Mouse (Mus musculus): ENCODE results near the gene Rars2. TPM values are rescaled to one million over a fixed set of nuclear protein-coding genes. Genes with fewer than 3 reads are reported as not detected.
"Not testable (repeated sequence)": the region's sequence is repeated elsewhere in the genome, so short reads cannot be mapped to it uniquely, and the experiment has no call there.

The Rars2 gene
- polyA plus RNA-seq (2015; fragmentation: Nextera tagmentation; extraction: Ambion mirVana): 27.4 and 31.1 TPM in 2 replicates

DNA sequence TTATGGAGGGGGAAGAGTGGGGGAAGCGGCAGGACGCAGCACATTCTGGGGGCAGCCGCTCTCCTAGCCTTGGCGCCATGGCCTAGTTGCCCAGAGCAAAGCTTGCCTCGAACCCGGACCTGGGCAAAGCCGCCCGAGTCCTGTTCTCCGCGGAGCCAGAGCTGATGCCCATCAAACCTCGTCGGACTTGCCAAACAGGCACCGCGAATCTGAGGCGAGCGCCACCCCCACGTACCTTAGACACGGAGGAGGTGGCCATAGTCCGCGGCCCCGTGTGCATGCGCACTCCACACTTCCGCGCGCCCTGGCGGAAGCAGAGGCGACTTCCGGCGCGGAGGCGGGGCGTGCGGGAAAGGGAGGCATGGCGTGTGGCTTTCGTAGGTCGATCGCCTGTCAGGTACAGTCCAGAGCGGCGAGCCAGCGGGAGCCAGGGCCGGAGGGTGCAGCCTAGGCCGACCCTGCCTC, at the start of gene Rars2, which contains the start of gene Orc3:
Gene Rars2, plus strand, starts transcription at position 328 of the 465 bp plus-strand sequence.
Gene Orc3, minus strand, starts transcription at position 315 of the 465 bp plus-strand sequence.
- peak within 1 kb of the TSS; percentile 58 for H3K27ac ChIP-seq (ENCODE audit: low read depth, low read length)
- peak; percentile 52 for TF ChIP-seq CTCF (IDR thresholded peaks at IDR 0.05; ENCODE audit: low read depth)
- H3K36me3 ChIP-seq (ENCODE audit: control insufficient read depth, insufficient read depth): peaks cover 2% of the 10 kb centered on the region; the same call in 1 of the 2 replicates
- H3K4me2 ChIP-seq (replicated peaks; ENCODE audit: low read depth): peak within 1 kb of the TSS; percentile 79
- peak within 1 kb of the TSS; percentile 64 for H3K9ac ChIP-seq (ENCODE audit: low read depth, low read length)
- no peaks in the 10 kb centered on the region for H3K9me3 ChIP-seq (ENCODE audit: control insufficient read depth)
- H3K4me3 ChIP-seq (ENCODE audit: low read depth, low read length): peak within 1 kb of the TSS; percentile 72
- under 1% methylated on average over 42 of the region's 42 CpGs for WGBS
- no peaks in the 10 kb centered on the region for H3K27me3 ChIP-seq (replicated peaks; ENCODE audit: control insufficient read depth, insufficient read depth, low read length)
- H3K4me1 ChIP-seq (replicated peaks; ENCODE audit: control insufficient read depth, insufficient read depth, low read length): peaks cover 7% of the 10 kb centered on the region
- peak; percentile 99 for ATAC-seq

GRCm38 (mm10) chr4:34566226-34566625, 48.5 kb upstream of the Rars2 start:
- Histone ChIP-seq H3K4me1 (replicated peaks; ENCODE audit: control insufficient read depth, insufficient read depth, low read length) (no peaks in the 10 kb centered on the region), H3K9me3 (ENCODE audit: control insufficient read depth) (no peaks in the 10 kb centered on the region), H3K27ac (ENCODE audit: low read depth, low read length) (no peak overlapping the region), H3K27me3 (replicated peaks; ENCODE audit: control insufficient read depth, insufficient read depth, low read length) (no peaks in the 10 kb centered on the region), H3K4me3 (ENCODE audit: low read depth, low read length) (no peak overlapping the region), H3K4me2 (replicated peaks; ENCODE audit: low read depth) (no peak overlapping the region), H3K9ac (ENCODE audit: low read depth, low read length) (no peak overlapping the region), H3K36me3 (ENCODE audit: control insufficient read depth, insufficient read depth) (peaks cover 48% of the 10 kb centered on the region)
- no peak for TF ChIP-seq CTCF (IDR thresholded peaks at IDR 0.05; ENCODE audit: low read depth)
- WGBS: 87% methylated on average over 6 of the region's 6 CpGs
- ATAC-seq: no peak

DNA sequence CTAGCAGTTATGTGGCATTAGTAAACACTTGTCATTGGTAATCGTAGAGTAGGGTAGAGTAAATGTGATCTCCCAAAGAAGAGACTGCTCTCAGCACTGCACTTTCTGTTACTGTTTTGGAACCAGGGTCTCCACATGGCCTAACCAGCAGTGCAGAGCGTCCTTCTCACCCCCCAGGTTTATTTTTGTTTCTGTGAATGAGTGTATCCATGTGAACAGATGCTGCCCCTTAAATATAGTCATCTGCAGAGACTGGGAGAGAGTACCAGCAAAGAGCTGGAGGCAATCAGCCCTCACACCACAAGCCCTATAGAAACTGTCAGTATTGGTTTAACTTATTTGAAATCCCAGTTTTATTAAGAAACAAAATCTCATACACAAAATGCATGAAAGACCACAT, 41.9 kb upstream of the Rars2 start:
- H3K4me1 ChIP-seq (replicated peaks; ENCODE audit: control insufficient read depth, insufficient read depth, low read length): no peaks in the 10 kb centered on the region
- H3K4me3 ChIP-seq (ENCODE audit: low read depth, low read length): no peak overlapping the region
- H3K27me3 ChIP-seq (replicated peaks; ENCODE audit: control insufficient read depth, insufficient read depth, low read length): no peaks in the 10 kb centered on the region
- H3K4me2 ChIP-seq (replicated peaks; ENCODE audit: low read depth): no peak overlapping the region
- no peaks in the 10 kb centered on the region for H3K9me3 ChIP-seq (ENCODE audit: control insufficient read depth)
- WGBS: 70% methylated on average over 2 of the region's 2 CpGs
- TF ChIP-seq CTCF (IDR thresholded peaks at IDR 0.05; ENCODE audit: low read depth): no peak
- no peak for ATAC-seq
- H3K9ac ChIP-seq (ENCODE audit: low read depth, low read length): no peak overlapping the region
- no peak overlapping the region for H3K27ac ChIP-seq (ENCODE audit: low read depth, low read length)
- H3K36me3 ChIP-seq (ENCODE audit: control insufficient read depth, insufficient read depth): peaks cover 81% of the 10 kb centered on the region

DNA sequence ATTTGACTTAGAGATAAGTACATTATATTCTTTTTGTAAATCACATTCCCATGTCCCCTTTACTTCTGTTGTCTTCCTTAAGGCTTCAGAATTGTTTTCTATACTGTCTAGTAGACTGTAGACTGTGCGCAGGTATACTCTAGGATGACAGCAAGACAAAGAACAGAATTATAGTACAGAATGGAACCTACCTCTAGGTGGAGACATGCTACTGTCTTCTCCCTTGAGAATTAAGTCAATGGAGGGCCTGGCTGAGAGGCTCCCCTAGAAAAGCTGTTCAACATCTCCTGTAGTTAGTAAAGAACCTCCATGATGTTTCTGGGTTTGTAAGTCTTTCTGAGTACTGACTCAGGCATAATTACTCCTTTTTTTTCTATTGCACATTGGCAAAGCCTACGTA, 37.7 kb upstream of the Rars2 start:
- Histone ChIP-seq H3K4me3 (ENCODE audit: low read depth, low read length) (no peak overlapping the region), H3K27ac (ENCODE audit: low read depth, low read length) (no peak overlapping the region), H3K36me3 (ENCODE audit: control insufficient read depth, insufficient read depth) (peaks cover 83% of the 10 kb centered on the region), H3K9me3 (ENCODE audit: control insufficient read depth) (no peaks in the 10 kb centered on the region), H3K4me1 (replicated peaks; ENCODE audit: control insufficient read depth, insufficient read depth, low read length) (no peaks in the 10 kb centered on the region), H3K27me3 (replicated peaks; ENCODE audit: control insufficient read depth, insufficient read depth, low read length) (no peaks in the 10 kb centered on the region), H3K9ac (ENCODE audit: low read depth, low read length) (no peak overlapping the region), H3K4me2 (replicated peaks; ENCODE audit: low read depth) (no peak overlapping the region)
- TF ChIP-seq CTCF (IDR thresholded peaks at IDR 0.05; ENCODE audit: low read depth): peak; percentile 58
- ATAC-seq: no peak
- WGBS: 95% methylated on average over 2 of the region's 2 CpGs

GRCm38 (mm10) chr4:34579215-34579614, 35.5 kb upstream of the Rars2 start:
- 73% methylated on average over 1 of the region's 1 CpGs for WGBS
- no peaks in the 10 kb centered on the region for H3K27me3 ChIP-seq (replicated peaks; ENCODE audit: control insufficient read depth, insufficient read depth, low read length)
- H3K4me3 ChIP-seq (ENCODE audit: low read depth, low read length): no peak overlapping the region
- ATAC-seq: no peak
- no peak overlapping the region for H3K27ac ChIP-seq (ENCODE audit: low read depth, low read length)
- H3K36me3 ChIP-seq (ENCODE audit: control insufficient read depth, insufficient read depth): peaks cover 80% of the 10 kb centered on the region
- H3K9ac ChIP-seq (ENCODE audit: low read depth, low read length): no peak overlapping the region
- no peak for TF ChIP-seq CTCF (IDR thresholded peaks at IDR 0.05; ENCODE audit: low read depth)
- no peaks in the 10 kb centered on the region for H3K9me3 ChIP-seq (ENCODE audit: control insufficient read depth)
- no peak overlapping the region for H3K4me2 ChIP-seq (replicated peaks; ENCODE audit: low read depth)
- no peaks in the 10 kb centered on the region for H3K4me1 ChIP-seq (replicated peaks; ENCODE audit: control insufficient read depth, insufficient read depth, low read length)

- H3K27ac ChIP-seq (ENCODE audit: low read depth, low read length); H3K4me1 ChIP-seq (replicated peaks; ENCODE audit: control insufficient read depth, insufficient read depth, low read length); H3K4me3 ChIP-seq (ENCODE audit: low read depth, low read length); ATAC-seq; H3K27me3 ChIP-seq (replicated peaks; ENCODE audit: control insufficient read depth, insufficient read depth, low read length); H3K9me3 ChIP-seq (ENCODE audit: control insufficient read depth); H3K9ac ChIP-seq (ENCODE audit: low read depth, low read length); H3K4me2 ChIP-seq (replicated peaks; ENCODE audit: low read depth): not testable (repeated sequence)
- 78% methylated on average over 1 of the region's 1 CpGs for WGBS
- peaks cover 63% of the 10 kb centered on the region for H3K36me3 ChIP-seq (ENCODE audit: control insufficient read depth, insufficient read depth)
These were observed 33.3 kb upstream of the Rars2 start for GRCm38 (mm10) chr4:34581489-34581888.

- WGBS: 65% methylated on average over 7 of the region's 7 CpGs
These were observed 32.8 kb upstream of the Rars2 start for GRCm38 (mm10) chr4:34581990-34582389.

More at GRCm38 (mm10) chr4:34581990-34582389, 32.8 kb upstream of the Rars2 start:
- TF ChIP-seq CTCF (IDR thresholded peaks at IDR 0.05; ENCODE audit: low read depth): no peak
- ATAC-seq: no peak
- Histone ChIP-seq H3K36me3 (ENCODE audit: control insufficient read depth, insufficient read depth) (peaks cover 59% of the 10 kb centered on the region), H3K27ac (ENCODE audit: low read depth, low read length) (no peak overlapping the region), H3K4me2 (replicated peaks; ENCODE audit: low read depth) (no peak overlapping the region), H3K4me1 (replicated peaks; ENCODE audit: control insufficient read depth, insufficient read depth, low read length) (no peaks in the 10 kb centered on the region), H3K27me3 (replicated peaks; ENCODE audit: control insufficient read depth, insufficient read depth, low read length) (no peaks in the 10 kb centered on the region), H3K9ac (ENCODE audit: low read depth, low read length) (no peak overlapping the region), H3K9me3 (ENCODE audit: control insufficient read depth) (no peaks in the 10 kb centered on the region), H3K4me3 (ENCODE audit: low read depth, low read length) (no peak overlapping the region)

All from intestine, postnatal 0 days (tissue).